Mouse (Mus musculus) R1 (cell line): ENCODE measurements around the gene Stk11ip.
A peak's percentile ranks its signal among the peaks of the same experiment; 100 is the strongest.

Experiments used
- DNase-seq: peaks from one replicate; pipeline ENCODE4 v3.0.0-alpha.2; 2018; ENCODE audit warnings: low read depth, low spot score

Stk11ip gene

GRCm38 (mm10) chr1:75541496-75541895 lies 20.2 kb downstream of the Stk11ip start:
- DNase-seq: no peak

GRCm38 (mm10) chr1:75544351-75544750 lies 23.0 kb downstream of the Stk11ip start:
- no peak for DNase-seq

GRCm38 (mm10) chr1:75545965-75546956 lies 24.9 kb downstream of the Stk11ip start, which contains the start of gene Slc4a3:
Slc4a3 (plus strand) TSS chr1:75546266.
- DNase-seq: peak; percentile 70

GRCm38 (mm10) chr1:75547351-75547750 lies 26.0 kb downstream of the Stk11ip start:
- DNase-seq: no peak

- no peak for DNase-seq
Observed at GRCm38 (mm10) chr1:75548083-75548482, 26.8 kb downstream of the Stk11ip start.

GRCm38 (mm10) chr1:75548871-75549270 lies 27.5 kb downstream of the Stk11ip start:
- no peak for DNase-seq

GRCm38 (mm10) chr1:75549289-75550279 lies 28.3 kb downstream of the Stk11ip start:
- no peak for DNase-seq

GRCm38 (mm10) chr1:75550586-75550985 lies 29.3 kb downstream of the Stk11ip start:
- no peak for DNase-seq

- DNase-seq: no peak
Observed at GRCm38 (mm10) chr1:75555680-75556079, 34.4 kb downstream of the Stk11ip start.

- DNase-seq: no peak
Observed at GRCm38 (mm10) chr1:75556143-75556781, 34.9 kb downstream of the Stk11ip start.

GRCm38 (mm10) chr1:75557041-75557440 lies 35.7 kb downstream of the Stk11ip start:
- peak; percentile 67 for DNase-seq

- no peak for DNase-seq
Observed at GRCm38 (mm10) chr1:75558388-75559178, 37.3 kb downstream of the Stk11ip start.

GRCm38 (mm10) chr1:75559212-75559925 lies 38.0 kb downstream of the Stk11ip start:
- DNase-seq: peak; percentile 97

- DNase-seq: peak; percentile 22
Observed at GRCm38 (mm10) chr1:75560206-75560913, 39.0 kb downstream of the Stk11ip start.

GRCm38 (mm10) chr1:75561221-75561897 lies 40.0 kb downstream of the Stk11ip start:
- DNase-seq: no peak

- no peak for DNase-seq
Observed at GRCm38 (mm10) chr1:75561898-75562238, 40.5 kb downstream of the Stk11ip start.

- DNase-seq: no peak
Observed at GRCm38 (mm10) chr1:75564102-75564501, 42.8 kb downstream of the Stk11ip start.

GRCm38 (mm10) chr1:75564916-75565315 lies 43.6 kb downstream of the Stk11ip start:
- DNase-seq: no peak

GRCm38 (mm10) chr1:75565616-75566015 lies 44.3 kb downstream of the Stk11ip start:
- no peak for DNase-seq
